Mouse (Mus musculus) myocyte (in vitro differentiated cells): ENCODE data around the gene Dnmt1.

Experiments
- CEBPB ChIP-seq: IDR thresholded peaks from 2 replicates; pipeline ENCODE4 v1.6.1; 2011; ENCODE audit warnings: mild to moderate bottlenecking, moderate library complexity; ENCODE audit not compliant: poor library complexity, insufficient read depth, severe bottlenecking
- E2F4 ChIP-seq: IDR thresholded peaks from one replicate; pipeline ENCODE4 v1.6.1; 2011; ENCODE audit warnings: mild to moderate bottlenecking, control low read depth, moderate library complexity; ENCODE audit not compliant: insufficient read depth
- MAX ChIP-seq: IDR thresholded peaks from one replicate; pipeline ENCODE4 v1.6.1; 2011; ENCODE audit warnings: low read depth, mild to moderate bottlenecking, control low read depth
- MYOD1 ChIP-seq, 3 experiments: IDR thresholded peaks; one replicate each; pipeline ENCODE4 v1.6.1; 2011; ENCODE audit warnings: control low read depth in 2 of 3, low read depth in 2 of 3, mild to moderate bottlenecking in 2 of 3, moderate library complexity in 1 of 3; ENCODE audit not compliant: insufficient read length in 2 of 3, control insufficient read depth in 1 of 3
- MYOG ChIP-seq, 3 experiments: IDR thresholded peaks; one replicate each; pipeline ENCODE4 v1.6.1; 2011; ENCODE audit warnings: control low read depth in 2 of 3, low read depth in 2 of 3, mild to moderate bottlenecking in 2 of 3; ENCODE audit not compliant: insufficient read length in 2 of 3, control insufficient read depth in 1 of 3, insufficient read depth in 1 of 3
- POLR2A ChIP-seq: IDR thresholded peaks from one replicate; pipeline ENCODE4 v1.6.1; 2011; ENCODE audit warnings: low read depth, mild to moderate bottlenecking, control low read depth, moderate library complexity; ENCODE audit not compliant: insufficient read length
- POLR2AphosphoS2 ChIP-seq: IDR thresholded peaks from one replicate; pipeline ENCODE4 v1.6.1; 2011; ENCODE audit warnings: low read depth, control low read depth; ENCODE audit not compliant: insufficient read length
- REST ChIP-seq: IDR thresholded peaks from one replicate; pipeline ENCODE4 v1.6.1; 2011; ENCODE audit warnings: mild to moderate bottlenecking, control low read depth, moderate library complexity; ENCODE audit not compliant: insufficient read depth, insufficient read length
- SRF ChIP-seq: IDR thresholded peaks from one replicate; pipeline ENCODE4 v1.6.1; 2011; ENCODE audit warnings: low read depth; ENCODE audit not compliant: control insufficient read depth, insufficient read length
- TCF12 ChIP-seq: IDR thresholded peaks from one replicate; pipeline ENCODE4 v1.6.1; 2011; ENCODE audit warnings: mild to moderate bottlenecking, control low read depth; ENCODE audit not compliant: poor library complexity, insufficient read depth, severe bottlenecking
- TCF3 ChIP-seq: IDR thresholded peaks from one replicate; pipeline ENCODE4 v1.6.1; 2011; ENCODE audit warnings: low read depth, control low read depth; ENCODE audit not compliant: insufficient read length
- USF1 ChIP-seq: IDR thresholded peaks from one replicate; pipeline ENCODE4 v1.6.1; 2011; ENCODE audit warnings: low read depth, mild to moderate bottlenecking, control low read depth, moderate library complexity

GRCm38 (mm10) chr9:20888386-20888765, 71.3 kb downstream of the Dnmt1 start:
- TF ChIP-seq POLR2A = no peak
- no peak for TF ChIP-seq E2F4
- TF ChIP-seq MYOG (IDR thresholded peaks at IDR 0.05; ENCODE audit: control insufficient read depth in 1 of 3, insufficient read depth in 1 of 3, insufficient read length in 2 of 3, low read depth in 2 of 3) = no peak
- no peak for TF ChIP-seq MYOD1 (IDR thresholded peaks at IDR 0.05; ENCODE audit: control insufficient read depth in 1 of 3, insufficient read length in 2 of 3, low read depth in 2 of 3)
- no peak for TF ChIP-seq CEBPB
- no peak for TF ChIP-seq TCF3
- TF ChIP-seq MAX = no peak
- TF ChIP-seq USF1 = no peak
- TF ChIP-seq POLR2AphosphoS2 = no peak
- no peak for TF ChIP-seq TCF12
- no peak for TF ChIP-seq SRF
- no peak for TF ChIP-seq REST
